Mouse (Mus musculus) adrenal gland, adult 18-20 months (tissue): ENCODE measurements around the gene Fcrl6. TPM values are rescaled to one million over a fixed set of nuclear protein-coding genes. Genes with fewer than 3 reads are reported as not detected.

Source experiments
- DNase-seq, 2 experiments: peaks; one replicate each; pipeline ENCODE4 v3.0.0; 2021 to 2022; ENCODE audit warnings: low spot score in 2 of 2
- long read RNA-seq, 2 experiments: library from polyadenylated mRNA; stranded (forward); transcript quantifications; one replicate each; pipeline ENCODE4 v2.0.0; 2021
- total RNA-seq, 2 experiments: library from RNA; stranded (reverse); gene quantifications; 1 replicate in 1 of 2; 2 replicates in 1 of 2; pipeline ENCODE4 v1.2.3; 2021

The Fcrl6 gene
- total RNA-seq = not detected
- long read RNA-seq, experiment 1 = 0 reads
- long read RNA-seq, experiment 2 = 0 reads

- no peak for DNase-seq
Observed at GRCm38 (mm10) chr1:172602326-172602725, at the start of gene Fcrl6. Gene Fcrl6, minus strand, starts transcription at chr1:172602551.

GRCm38 (mm10) chr1:172651288-172651987 lies 49.1 kb upstream of the Fcrl6 start:
- DNase-seq = no peak

DNA sequence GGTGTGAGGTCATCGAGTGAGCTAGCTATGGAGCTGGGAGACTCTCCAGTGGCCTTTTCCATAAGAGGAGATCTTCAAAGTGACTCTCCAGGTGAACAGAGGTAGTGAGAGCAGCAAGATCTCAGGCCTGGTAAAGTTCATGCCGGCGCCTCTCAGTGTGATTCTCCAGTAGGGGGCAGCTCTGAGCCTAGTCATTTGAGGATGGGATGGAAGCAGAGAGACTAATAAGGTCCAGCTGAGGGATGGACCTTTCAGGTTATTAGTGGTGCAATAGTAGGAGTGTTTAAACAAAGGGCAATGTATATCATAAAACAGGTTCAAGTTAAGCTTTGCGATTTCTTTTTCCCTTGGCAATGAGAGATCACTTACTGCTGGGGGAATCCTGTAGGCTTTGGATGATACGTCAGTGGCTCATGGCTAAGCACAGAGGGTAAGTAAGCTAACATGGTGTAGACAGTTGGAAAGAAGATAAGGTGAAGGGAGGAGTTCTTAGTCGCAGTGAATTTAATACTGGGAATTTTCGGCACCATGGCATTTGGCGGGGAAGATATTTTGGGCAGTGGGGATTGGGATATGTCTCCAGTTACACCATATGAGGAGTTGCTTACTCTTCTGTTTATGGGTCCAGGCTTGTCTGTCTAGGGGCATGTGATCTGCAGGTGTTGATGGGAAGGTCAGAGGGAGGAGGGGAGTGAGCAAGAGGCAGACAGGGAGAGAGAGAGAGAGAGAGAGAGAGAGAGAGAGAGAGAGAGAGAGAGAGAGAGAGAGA lies 48.4 kb upstream of the Fcrl6 start:
- peak; percentile 44 to 49 for DNase-seq

DNA sequence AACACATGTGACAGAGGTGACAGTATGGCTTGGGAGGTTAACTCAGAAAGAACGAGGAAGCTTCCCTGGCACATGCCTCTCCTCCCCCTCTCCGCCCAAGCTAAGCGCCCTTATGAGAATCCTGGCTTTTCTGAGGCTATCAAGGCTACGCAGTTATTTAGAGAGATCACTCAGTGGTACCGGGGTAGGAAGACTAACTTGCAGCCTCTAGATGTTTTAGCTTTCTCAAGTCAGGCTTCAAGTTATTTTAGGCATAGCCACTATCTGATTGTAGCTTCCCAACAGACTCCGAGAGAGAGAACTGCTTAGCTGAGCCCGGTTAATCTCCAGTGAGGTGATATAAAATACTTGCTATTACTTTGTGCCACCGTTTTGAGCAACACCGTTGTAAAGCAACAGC lies 47.0 kb upstream of the Fcrl6 start:
- no peak for DNase-seq

DNA sequence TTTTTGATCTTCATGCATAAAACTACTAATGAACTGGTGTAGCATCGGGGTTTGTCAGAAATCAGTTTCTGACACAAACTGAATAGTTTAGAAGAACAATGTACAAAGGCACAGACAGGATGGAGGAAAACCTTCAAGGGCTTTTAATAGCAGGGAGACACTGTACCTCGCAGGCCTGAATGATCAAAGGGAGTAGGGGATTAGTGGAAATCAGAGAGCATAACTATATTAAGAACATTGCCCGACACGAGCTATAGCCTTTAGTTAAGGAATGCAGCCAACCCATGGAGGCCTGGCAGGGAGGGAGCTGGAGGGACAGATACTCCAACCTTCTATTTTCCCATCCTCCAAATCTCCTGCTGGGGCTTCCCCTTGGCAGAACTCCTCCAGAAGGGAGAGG lies 44.9 kb upstream of the Fcrl6 start:
- no peak for DNase-seq

DNA sequence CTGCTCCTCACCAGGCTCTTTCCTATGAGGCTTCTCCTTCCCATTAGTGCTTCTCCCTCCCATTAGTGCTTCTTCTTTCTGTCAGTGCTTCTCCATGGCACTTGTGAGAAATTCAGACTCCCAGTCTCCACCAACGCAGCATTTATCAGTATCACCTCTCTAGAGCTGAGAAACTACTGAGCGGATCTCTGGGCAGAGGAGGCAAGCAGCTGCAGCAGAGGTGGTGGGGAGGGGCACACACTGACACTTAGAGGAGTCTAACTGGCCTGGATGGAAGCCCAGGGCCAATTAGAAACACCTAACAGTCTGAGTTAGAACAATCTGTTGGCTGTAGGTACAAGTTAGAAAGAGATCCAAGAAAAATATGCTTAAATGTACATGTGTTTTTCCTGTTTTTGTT lies 36.4 kb upstream of the Fcrl6 start:
- DNase-seq = no peak

GRCm38 (mm10) chr1:172637801-172638200 lies 35.5 kb upstream of the Fcrl6 start:
- no peak for DNase-seq

GRCm38 (mm10) chr1:172636266-172636665 lies 33.9 kb upstream of the Fcrl6 start:
- DNase-seq = no peak

DNA sequence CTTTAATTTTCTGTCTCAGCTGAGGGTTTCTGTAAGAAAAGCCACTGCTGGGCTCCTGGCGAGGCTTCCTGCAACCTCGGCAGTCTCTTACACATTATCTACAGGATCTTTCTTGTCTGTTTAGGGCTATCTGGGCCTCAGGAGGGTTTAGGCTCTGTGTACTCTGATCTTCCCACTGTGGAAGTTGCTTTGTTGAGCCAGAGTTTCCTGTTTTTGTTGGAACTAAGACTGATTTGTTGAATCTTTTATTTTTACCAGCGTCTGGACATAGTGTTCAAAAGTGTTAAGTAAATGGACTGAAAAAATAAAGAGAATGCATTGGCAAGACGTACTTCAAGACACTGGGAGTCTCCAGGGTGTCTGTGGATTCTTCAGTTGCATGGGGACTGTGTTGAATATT lies 32.9 kb upstream of the Fcrl6 start:
- DNase-seq = no peak

- no peak for DNase-seq
Observed at GRCm38 (mm10) chr1:172634136-172634535, 31.8 kb upstream of the Fcrl6 start.

DNA sequence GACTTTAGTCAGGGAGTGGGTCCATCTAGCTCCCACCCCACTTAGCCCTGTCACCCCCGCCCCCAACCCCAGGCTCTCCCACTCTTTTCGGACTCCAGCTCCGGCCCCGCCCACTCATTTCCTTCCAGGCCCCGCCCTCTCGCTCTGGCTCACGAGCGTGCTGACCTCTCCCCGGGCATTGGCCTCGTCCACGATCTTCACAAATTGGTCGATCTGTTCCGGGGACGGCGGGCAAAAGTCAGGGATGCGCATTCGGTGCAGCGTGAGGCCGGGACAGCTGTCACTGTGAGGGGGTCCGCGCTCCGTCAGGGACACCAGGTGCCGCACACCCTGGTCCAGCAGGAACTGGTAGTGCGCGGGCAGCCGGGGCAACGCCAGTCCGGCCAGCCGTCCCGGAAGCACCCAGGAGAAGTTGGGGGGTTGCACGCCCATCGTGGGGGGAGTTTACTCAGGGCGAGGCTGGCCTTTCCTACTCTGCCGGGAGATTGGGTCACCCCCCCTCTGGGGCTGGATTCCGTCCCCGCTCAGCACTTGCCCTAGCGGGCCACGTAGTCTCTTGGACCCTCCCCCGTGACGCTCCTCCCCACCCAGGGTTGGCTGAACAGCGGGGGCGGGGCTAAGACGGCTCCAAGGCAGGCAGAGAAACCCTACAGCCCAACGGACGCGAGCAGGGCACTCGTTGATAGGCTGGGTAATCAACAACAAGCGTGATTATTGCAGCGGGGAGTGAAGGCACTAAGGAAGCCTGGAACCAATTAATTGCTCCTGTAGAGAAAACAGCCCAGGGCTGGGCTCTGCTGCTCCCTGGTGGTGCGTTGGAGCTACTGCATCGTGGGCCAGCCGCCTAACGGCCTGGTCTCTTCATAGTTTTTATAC lies 30.3 kb upstream of the Fcrl6 start, which contains the start of gene Dusp23:
TSS of gene Dusp23 (minus strand) at position 512 of the 876 bp plus-strand sequence.
- DNase-seq = peak; percentile 94

GRCm38 (mm10) chr1:172631721-172632120 lies 29.4 kb upstream of the Fcrl6 start:
- no peak for DNase-seq

- no peak for DNase-seq
Observed at GRCm38 (mm10) chr1:172629831-172630230, 27.5 kb upstream of the Fcrl6 start.

GRCm38 (mm10) chr1:172626306-172626705 lies 24.0 kb upstream of the Fcrl6 start:
- DNase-seq = no peak

DNA sequence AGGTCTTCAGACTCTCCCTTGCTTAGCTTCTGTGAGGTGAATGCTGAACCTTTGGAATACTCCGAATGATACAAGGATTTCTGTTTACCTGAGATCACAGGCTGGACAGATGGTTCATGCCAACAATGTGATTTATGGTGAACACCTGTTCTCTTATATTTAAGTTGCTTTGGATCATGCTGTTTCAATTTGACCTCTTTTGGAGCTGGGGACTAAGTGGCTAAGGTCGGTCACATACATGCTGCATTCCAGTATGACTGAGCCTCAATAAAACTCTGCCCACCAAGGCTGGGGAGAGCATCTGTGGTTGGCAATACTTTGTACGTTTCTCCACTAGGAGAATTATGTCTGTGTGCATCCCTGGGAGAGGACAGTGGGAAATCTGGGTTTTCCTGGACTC lies 21.7 kb upstream of the Fcrl6 start:
- no peak for DNase-seq

GRCm38 (mm10) chr1:172623599-172623998 lies 21.2 kb upstream of the Fcrl6 start:
- no peak for DNase-seq

DNA sequence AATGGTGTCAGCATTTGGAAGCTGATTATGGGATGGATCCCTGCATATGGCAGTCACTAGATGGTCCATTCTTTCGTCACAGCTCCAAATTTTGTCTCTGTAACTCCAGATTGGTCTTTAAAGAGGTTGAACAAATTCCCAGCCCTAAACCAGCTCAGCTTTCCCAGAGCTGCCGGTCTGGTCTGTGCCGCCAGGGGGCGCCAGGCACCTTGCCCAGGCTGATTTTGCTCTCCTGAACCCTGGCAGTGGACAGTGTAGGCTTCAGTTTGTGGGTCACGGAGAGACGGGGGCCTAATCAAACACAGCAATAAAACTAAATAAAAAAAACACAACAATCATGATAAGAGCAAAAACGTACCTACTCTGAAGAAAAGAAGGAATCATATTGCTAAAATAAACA lies 16.9 kb upstream of the Fcrl6 start:
- peak; percentile 81 to 84 for DNase-seq

- peak in 1 of 2 experiments; percentile 4 for DNase-seq
Observed at GRCm38 (mm10) chr1:172618141-172618540, 15.8 kb upstream of the Fcrl6 start.

- DNase-seq = peak in 1 of 2 experiments; percentile 8
Observed at GRCm38 (mm10) chr1:172617365-172618076, 15.2 kb upstream of the Fcrl6 start.

- DNase-seq = peak in 1 of 2 experiments; percentile 11
Observed at GRCm38 (mm10) chr1:172616537-172617300, 14.4 kb upstream of the Fcrl6 start.
